In the genomic region with DNA sequence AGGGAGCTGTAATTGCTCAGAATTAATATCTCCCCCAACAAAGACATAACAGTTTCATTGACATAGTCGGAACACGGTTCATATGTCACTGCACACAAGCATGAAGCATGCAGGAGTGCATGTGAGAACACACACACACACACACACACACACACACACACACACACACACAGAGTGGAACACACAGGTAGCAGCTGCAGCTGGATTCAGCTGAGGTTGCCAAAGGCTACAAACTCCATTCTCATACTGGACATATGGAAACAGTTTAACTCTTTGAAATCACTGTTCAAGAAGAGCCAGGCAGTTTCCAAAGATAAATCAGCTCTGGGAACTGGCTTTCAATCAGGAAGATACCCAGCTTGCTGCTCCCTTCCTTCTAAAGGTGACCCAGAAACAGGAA, we compare ENCODE assay signal across 14 mouse cellular contexts. TPM values are rescaled to one million over a fixed set of nuclear protein-coding genes. Genes with fewer than 3 reads are reported as not detected.
DNase-seq lines count a peak whose midpoint lies in the region; ATAC-seq and TF ChIP-seq lines count a peak whose summit lies in the region.
"Had no signal": no experiment of that assay in that cellular context is flagged by ENCODE, and none has a peak within 500 bp of the region (broad histone marks: within the 10 kb centered on the region; RNA-seq: fewer than 3 reads in every experiment).

No protein-coding gene starts in this region.

- no peaks in the 10 kb centered on the region for H3K9me3 ChIP-seq in forebrain, embryonic 15.5 days
- H3K9me3 ChIP-seq in limb, embryonic 14.5 days (ENCODE audit: control insufficient read depth, low read length) = no peaks in the 10 kb centered on the region

- no peak for TF ChIP-seq POLR2A in limb, embryonic 14.5 days (IDR thresholded peaks at IDR 0.05; ENCODE audit: borderline replicate concordance, extremely low read depth, insufficient read depth, insufficient read length)

- no peak overlapping the region for H3K4me2 ChIP-seq in forebrain, embryonic 15.5 days (replicated peaks)
- no peak overlapping the region for H3K4me2 ChIP-seq in limb, embryonic 14.5 days (replicated peaks; ENCODE audit: low read depth, low read length, severe bottlenecking)

- ATAC-seq in forebrain, embryonic 15.5 days (replicated peaks) = no peak; the same call in 1 of the 2 replicates
- ATAC-seq in limb, embryonic 14.5 days (ENCODE audit: low FRiP score, low read depth) = no peak
- ATAC-seq: liver, postnatal 0 days had no signal

- H3K27me3 ChIP-seq in forebrain, embryonic 15.5 days = no peaks in the 10 kb centered on the region
- H3K27me3 ChIP-seq in limb, embryonic 14.5 days (ENCODE audit: control insufficient read depth, insufficient read depth, low read length) = no peaks in the 10 kb centered on the region

- intact Hi-C loops in heart, postnatal 25 days (cut with DNase I) = no loop called here

- H3K4me3 ChIP-seq in forebrain, embryonic 15.5 days = no peak overlapping the region
- no peak overlapping the region for H3K4me3 ChIP-seq in limb, embryonic 14.5 days (replicated peaks; ENCODE audit: low read length)
- H3K4me3 ChIP-seq: left cerebral cortex, adult 2 months had no signal

- peak; percentile 30 for DNase-seq in heart, adult 11 months
- DNase-seq in heart, postnatal 25 days (ENCODE audit: low spot score) = no peak
- DNase-seq in embryo, embryonic 11 days = peak; percentile 57
- DNase-seq in limb, embryonic 14.5 days (ENCODE audit: low spot score) = peak; percentile 30
- no peak for DNase-seq in kidney, postnatal 14 days
- no peak for DNase-seq in right cerebral cortex, postnatal 25 days
- DNase-seq in liver = no peak
- DNase-seq: cerebellum, adult 18-20 months; gastrocnemius, postnatal 10 days; kidney, postnatal 36 days; liver, postnatal 0 days; right cerebral cortex, adult 18-20 months had no signal

- H3K27ac ChIP-seq in forebrain, embryonic 15.5 days (replicated peaks) = peak overlapping the region; percentile 82
- H3K27ac ChIP-seq in limb, embryonic 14.5 days (replicated peaks; ENCODE audit: low read depth, low read length) = no peak overlapping the region
- H3K27ac ChIP-seq: left cerebral cortex, adult 2 months had no signal

- H3K4me1 ChIP-seq in forebrain, embryonic 15.5 days = peaks cover 36% of the 10 kb centered on the region
- H3K4me1 ChIP-seq in limb, embryonic 14.5 days (ENCODE audit: control insufficient read depth, insufficient read depth, low read length) = peaks cover 10% of the 10 kb centered on the region

- no peaks in the 10 kb centered on the region for H3K36me3 ChIP-seq in forebrain, embryonic 15.5 days
- H3K36me3 ChIP-seq in limb, embryonic 14.5 days (ENCODE audit: control insufficient read depth, insufficient read depth, low read length) = no peaks in the 10 kb centered on the region

- H3K9ac ChIP-seq in forebrain, embryonic 15.5 days (replicated peaks) = no peak overlapping the region
- no peak overlapping the region; the same call in 1 of the 2 replicates for H3K9ac ChIP-seq in limb, embryonic 14.5 days (ENCODE audit: low read depth, low read length, severe bottlenecking)
- H3K9ac ChIP-seq: liver, postnatal 0 days had no signal

- WGBS in forebrain, embryonic 15.5 days = 22% methylated on average over 2 of the region's 2 CpGs
- WGBS in limb, embryonic 14.5 days = 39% methylated on average over 2 of the region's 2 CpGs

RNA-seq across cellular contexts. Expression of gene Nfib, which starts 0.5 kb away (rescaled TPM):
- total RNA-seq in heart, postnatal 25 days (2021) = 100 to 1,000 TPM; 119 to 122 TPM
- 282 and 283 TPM in 2 replicates for polyA plus RNA-seq in forebrain, embryonic 15.5 days (2015; fragmentation: Nextera tagmentation; extraction: Ambion mirVana)
- polyA plus RNA-seq in limb, embryonic 14.5 days (2012; rRNA removed) = 57.3 and 58.2 TPM in 2 replicates
- polyA plus RNA-seq in limb, embryonic 14.5 days (2014; fragmentation: Nextera tagmentation; extraction: Ambion mirVana) = 126 and 144 TPM in 2 replicates

Comparison
In these comparisons a context has a peak if more than half of its experiments do, and no peak if none do; other contexts are left out.
1. DNase-seq: peak in heart, adult 11 months (single experiment), embryo, embryonic 11 days (single experiment) and limb, embryonic 14.5 days (single experiment); none in heart, postnatal 25 days (single experiment), kidney, postnatal 14 days (single experiment), right cerebral cortex, postnatal 25 days (single experiment) and liver (single experiment).